Mouse (Mus musculus) large intestine, adult 2 months (tissue): ENCODE measurements at regions not wholly inside any gene's neighbourhood (a gene's known extent, or its start where the extent isn't known, plus 50 kb on each side); places are given as distances from the start of the nearest gene placed in this dataset.

Experiments used
- DNase-seq: peaks from one replicate; pipeline ENCODE4 v3.0.0-alpha.2; 2012; ENCODE audit warnings: low read depth, low spot score
- WGBS: fragments of 180-500 bp; shearing (Covaris S2); methylation state at CpG from one replicate; pipeline ENCODE4 v1.1.7; 2018; 5-methylcytosine and 5-hydroxymethylcytosine counted together

DNA sequence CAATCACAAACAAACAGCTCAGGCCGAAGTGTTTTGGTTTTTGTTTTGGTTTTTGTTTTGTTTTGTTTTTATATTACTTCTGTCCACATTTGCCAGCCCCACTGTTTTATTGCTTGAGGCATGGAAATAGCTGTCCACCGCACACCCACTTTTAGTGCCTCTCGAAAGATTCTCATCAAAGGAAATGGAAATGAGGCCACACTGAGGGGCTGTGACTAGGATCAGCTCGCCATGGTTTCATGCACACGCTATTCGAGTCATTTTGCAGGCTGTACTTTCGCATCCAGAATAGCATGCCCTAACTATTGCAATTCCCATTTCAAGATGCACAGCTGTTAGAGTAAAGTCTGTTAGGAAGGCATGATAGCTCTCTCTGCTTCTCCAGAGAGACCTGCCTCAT lies 1543.4 kb upstream of the Tenm3 start:
- no peak for DNase-seq
- 64% methylated on average over 7 of the region's 7 CpGs for WGBS

DNA sequence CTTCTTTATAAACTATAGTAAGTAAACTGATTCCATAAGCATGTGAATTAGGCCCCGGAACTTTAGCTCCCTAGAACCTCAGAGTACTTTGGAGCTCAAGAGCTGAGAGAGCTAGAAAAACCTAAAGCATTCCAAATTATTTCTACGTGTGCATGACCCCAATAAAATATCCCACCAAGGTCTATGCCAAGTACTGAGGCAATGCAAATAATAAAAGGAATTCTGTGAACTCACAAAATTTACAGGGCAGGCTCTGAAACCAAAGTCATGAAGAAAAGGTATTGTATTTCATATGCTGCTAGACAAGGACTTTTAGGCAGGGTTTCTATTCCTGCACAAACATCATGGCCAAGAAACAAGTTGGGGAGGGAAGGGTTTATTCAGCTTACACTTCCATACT lies 1539.9 kb upstream of the Tenm3 start:
- 61% methylated on average over 2 of the region's 2 CpGs for WGBS

DNA sequence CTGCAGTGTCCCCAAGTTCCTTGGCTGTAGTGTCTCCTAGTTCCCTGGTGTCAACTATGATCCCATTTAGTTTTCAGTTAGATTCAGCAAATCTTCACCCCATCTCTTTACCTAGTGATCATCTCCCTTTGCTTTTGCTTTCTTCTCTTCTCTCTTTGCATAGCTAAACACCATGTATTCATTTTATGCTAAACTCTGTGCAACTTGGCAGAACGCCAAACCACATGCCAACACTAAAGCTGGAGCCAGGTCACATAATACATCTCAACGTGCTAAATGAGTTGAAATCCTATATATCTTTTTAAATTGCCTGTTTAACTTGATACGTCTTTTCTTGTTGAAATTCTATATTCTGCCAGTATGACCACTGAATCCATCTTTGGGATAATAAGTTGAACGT lies 1536.0 kb upstream of the Tenm3 start:
- DNase-seq = no peak
- 62% methylated on average over 4 of the region's 4 CpGs for WGBS

More for the DNA sequence above, 1539.9 kb upstream of the Tenm3 start:
- DNase-seq = no peak

DNA sequence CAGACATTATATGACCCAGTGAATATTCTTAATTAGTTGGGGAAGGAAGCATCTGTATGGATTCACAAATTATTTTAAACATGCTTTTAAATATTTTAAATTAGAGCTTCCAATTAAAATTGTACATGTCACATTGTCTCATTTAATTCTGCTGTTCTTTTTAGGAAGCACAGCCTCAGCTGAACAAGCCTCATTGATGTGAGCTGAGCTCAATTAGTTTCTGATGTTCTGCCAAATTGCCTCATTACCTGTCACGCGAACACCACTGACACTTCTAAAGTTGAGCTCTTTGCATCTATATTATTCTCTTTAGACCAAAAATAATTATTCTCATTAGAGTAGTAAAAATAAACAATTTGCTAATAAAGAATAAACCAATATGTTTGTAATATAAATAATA lies 1530.0 kb upstream of the Tenm3 start:
- 92% methylated on average over 2 of the region's 2 CpGs for WGBS
- no peak for DNase-seq

DNA sequence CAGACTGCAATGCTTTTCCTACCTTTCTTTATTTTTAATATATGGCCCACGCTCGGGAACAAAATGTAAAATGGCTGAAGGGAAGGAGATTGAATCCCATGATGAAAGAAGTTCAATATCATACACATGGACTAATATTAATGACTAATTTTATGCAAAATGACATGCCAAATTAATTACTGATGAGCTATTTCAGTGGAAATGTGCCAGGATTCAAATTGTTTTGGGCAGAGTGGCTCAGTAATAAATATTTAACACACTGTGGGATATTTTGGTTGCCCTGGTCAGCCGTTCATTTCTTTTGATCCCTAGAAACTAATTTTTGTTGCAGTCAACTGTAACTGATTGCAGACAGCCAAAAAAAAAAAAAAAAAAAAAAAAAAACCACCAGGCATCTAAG lies 1482.7 kb upstream of the Tenm3 start:
- no peak for DNase-seq
- 78% methylated on average over 3 of the region's 3 CpGs for WGBS

DNA sequence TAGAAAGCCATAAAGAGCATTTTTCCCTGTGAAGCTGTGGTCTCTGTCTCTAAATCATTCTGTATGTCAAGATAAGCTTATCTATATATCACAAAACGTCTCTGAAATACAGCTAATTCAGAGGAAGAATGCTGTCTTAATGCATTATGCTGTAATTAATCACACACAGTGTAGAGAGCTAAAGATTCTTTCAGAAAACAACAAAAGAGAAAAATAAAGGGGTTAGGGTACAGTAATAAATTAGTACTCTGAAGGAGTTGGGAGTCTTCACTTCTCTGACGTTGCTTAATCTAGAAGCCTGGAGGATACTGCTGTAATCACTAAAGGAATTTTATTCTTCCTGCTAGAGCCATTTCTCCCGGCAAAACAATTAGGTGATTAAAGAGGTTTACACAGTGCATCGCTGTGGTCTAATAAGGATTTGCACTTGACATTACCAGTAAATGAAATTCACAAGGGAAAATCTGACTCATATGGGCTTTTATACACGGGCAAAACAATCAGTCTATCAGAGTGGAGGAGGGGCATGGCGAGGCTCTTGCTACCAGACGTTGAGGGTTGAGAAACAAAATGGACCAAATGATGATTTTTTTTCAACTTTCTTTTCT lies 1477.7 kb upstream of the Tenm3 start:
- no peak for DNase-seq
- WGBS = 27% methylated on average over 7 of the region's 7 CpGs

DNA sequence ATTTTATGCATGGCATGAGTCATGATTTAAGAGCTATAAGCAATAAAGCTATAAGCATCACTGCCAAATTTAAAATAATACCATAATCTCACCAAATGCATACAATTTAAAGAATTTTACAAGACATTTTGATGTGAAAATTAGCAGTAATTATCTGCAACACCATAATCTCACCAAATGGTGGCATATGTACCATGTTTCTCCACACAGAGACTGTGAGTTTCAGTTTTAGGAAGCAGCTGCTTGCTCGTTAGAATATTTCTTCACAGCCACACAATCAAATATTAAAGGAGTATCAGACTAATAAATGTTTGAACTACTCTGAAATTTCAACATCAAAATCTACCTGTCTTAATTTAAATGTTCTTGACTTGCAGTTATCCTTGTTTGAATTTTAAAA lies 1472.9 kb upstream of the Tenm3 start:
- 47% methylated on average over 1 of the region's 1 CpGs for WGBS
- DNase-seq = no peak

DNA sequence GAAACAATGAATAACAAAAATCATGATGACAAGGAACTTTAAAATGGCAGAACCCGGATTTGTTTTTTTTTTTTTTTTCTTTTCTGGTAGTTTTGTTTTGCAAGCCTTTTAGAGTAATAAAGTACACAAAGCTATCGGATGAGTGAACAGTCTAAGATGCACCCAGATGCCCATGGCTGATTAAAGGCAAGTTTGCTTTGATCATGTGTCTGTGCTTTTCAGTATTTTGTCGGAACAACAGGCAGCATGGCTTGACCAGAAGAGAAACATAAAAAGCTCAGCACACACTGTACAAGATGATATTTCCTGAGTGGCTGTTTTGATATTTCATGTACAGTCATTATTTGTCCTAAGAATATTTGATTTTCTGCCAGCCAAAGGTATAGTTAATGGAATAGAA lies 1466.6 kb upstream of the Tenm3 start:
- WGBS = 78% methylated on average over 3 of the region's 3 CpGs
- DNase-seq = no peak

DNA sequence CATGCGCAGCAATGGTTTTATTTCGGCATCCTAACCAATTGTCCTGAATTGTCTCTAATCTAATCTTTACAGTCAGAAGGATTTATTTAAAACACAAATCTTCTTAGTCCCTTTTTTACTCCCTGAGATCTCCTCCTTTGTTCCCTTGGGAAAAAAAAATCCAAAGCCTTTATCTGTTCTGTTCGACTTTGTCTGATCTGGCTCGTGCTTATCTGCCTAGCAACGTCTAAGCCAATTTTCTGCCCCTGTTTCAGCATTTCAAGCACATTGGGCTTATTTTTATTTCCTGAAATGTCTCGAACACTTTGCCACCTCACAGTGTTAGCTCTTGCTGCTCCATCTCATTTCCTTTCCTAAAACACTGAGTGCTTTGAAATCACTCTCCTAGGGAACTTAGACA lies 1456.6 kb upstream of the Tenm3 start:
- DNase-seq = no peak
- 77% methylated on average over 6 of the region's 6 CpGs for WGBS

DNA sequence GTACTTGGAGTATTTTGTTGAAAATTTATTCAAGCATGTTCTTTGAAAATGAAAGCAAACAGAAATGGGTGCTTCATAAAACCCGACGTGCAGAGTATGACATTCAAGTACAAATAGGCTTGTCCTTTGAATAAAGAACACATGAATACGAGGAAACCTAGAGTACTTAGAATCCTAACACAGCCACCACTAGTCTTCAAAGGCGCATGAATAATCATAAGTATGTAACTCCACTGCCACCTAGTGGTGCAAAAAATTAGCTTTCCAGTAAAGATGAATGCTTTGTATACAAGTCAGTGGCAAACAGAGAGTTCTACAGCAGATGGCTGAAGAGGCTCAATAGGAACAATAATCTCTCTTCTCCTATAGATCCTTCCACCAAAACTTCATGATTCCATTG lies 1449.8 kb upstream of the Tenm3 start:
- peak; percentile 2 for DNase-seq
- WGBS = 6% methylated on average over 4 of the region's 4 CpGs

DNA sequence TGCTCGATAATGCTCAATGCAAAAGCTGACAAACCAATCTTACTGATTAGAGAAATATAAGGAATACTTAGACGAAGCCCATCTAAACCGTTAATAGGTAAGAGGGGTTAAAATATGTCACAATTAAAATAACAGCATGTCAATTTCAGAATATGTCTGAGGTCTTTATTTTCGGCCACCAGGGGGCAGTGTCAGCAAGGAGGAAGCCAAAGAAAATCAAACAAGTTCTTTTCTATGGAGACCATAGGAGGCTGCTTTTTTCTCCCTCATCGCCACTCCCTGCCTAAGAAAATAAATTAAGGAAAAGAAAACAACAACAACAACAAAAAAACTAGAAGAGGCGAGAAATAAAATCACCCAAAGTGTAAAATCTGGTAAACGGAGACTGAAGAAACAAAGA lies 1448.4 kb upstream of the Tenm3 start:
- WGBS = 42% methylated on average over 7 of the region's 7 CpGs
- DNase-seq = peak; percentile 2

DNA sequence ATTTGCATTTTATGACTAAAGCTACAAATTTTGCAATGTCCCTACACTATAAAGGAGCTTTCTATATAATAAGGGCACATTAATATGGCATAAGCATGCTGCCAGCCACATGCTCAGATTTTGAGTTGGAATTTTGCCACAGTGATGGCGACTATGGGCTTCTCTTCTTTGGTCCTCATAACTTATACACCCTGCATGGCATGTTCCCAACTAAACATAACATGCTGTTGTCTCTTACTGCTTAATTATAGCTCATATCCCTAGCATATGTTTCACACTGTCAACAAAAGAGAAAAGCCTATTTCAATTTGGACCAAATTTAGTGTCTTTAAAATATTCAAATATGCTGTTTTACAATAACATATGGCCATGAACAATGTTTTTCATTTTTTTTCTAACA lies 1432.6 kb upstream of the Tenm3 start:
- 72% methylated on average over 1 of the region's 1 CpGs for WGBS
- DNase-seq = no peak

DNA sequence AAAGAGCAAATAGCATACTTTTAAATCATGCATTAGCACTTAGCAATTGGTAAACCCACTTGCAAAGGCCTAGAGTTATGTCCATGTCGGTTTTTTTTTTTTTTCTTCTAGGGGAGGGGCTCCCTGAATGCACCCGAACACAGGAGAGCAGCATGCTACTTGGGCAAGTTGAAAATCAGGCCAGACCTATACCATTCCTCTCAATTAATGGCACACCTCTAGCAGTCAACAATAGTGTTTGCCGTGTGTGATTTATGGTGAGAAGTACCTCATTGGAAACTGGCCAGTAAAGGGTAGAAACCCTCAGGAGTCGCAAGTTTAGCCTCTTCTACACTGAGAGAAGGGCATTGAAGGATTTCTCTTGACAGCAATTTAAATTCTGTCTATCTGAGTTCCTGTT lies 1421.0 kb upstream of the Tenm3 start:
- DNase-seq = no peak
- 40% methylated on average over 4 of the region's 4 CpGs for WGBS
